In genomic region chr13:20207126-20207525, GRCm38 (mm10) we compare ENCODE assay signal across 12 mouse cellular contexts.
DNase-seq lines count a peak whose midpoint lies in the region; ATAC-seq and TF ChIP-seq lines count a peak whose summit lies in the region.
"Had no signal": no experiment of that assay in that cellular context is flagged by ENCODE, and none has a peak within 500 bp of the region (broad histone marks: within the 10 kb centered on the region; RNA-seq: fewer than 3 reads in every experiment).

No protein-coding gene starts in this region.

- no peak for TF ChIP-seq CTCF in forebrain, postnatal 0 days (IDR thresholded peaks at IDR 0.05; ENCODE audit: low read depth)

- H3K4me2 ChIP-seq in forebrain, postnatal 0 days (ENCODE audit: low read depth) = no peak overlapping the region
- H3K4me2 ChIP-seq in forebrain, embryonic 14.5 days (ENCODE audit: low read length) = no peak overlapping the region
- no peak overlapping the region for H3K4me2 ChIP-seq in liver, embryonic 16.5 days (ENCODE audit: low read depth, low read length)
- H3K4me2 ChIP-seq: hindbrain, embryonic 14.5 days had no signal

- no peaks in the 10 kb centered on the region for H3K9me3 ChIP-seq in forebrain, postnatal 0 days (ENCODE audit: low read length)
- H3K9me3 ChIP-seq in forebrain, embryonic 14.5 days (replicated peaks; ENCODE audit: control insufficient read depth, low read length) = no peaks in the 10 kb centered on the region
- no peaks in the 10 kb centered on the region for H3K9me3 ChIP-seq in liver, embryonic 16.5 days (replicated peaks; ENCODE audit: control insufficient read depth, low read length)

- no peaks in the 10 kb centered on the region for H3K27me3 ChIP-seq in forebrain, postnatal 0 days (ENCODE audit: insufficient read depth, low read length)
- no peaks in the 10 kb centered on the region for H3K27me3 ChIP-seq in forebrain, embryonic 14.5 days (replicated peaks; ENCODE audit: control insufficient read depth, insufficient read depth, low read length)
- no peaks in the 10 kb centered on the region for H3K27me3 ChIP-seq in liver, embryonic 16.5 days (ENCODE audit: control insufficient read depth, insufficient read depth, low read depth, low read length)

- H3K4me1 ChIP-seq in forebrain, postnatal 0 days (ENCODE audit: insufficient read depth) = no peaks in the 10 kb centered on the region
- H3K4me1 ChIP-seq in forebrain, embryonic 14.5 days (ENCODE audit: control insufficient read depth, insufficient read depth, low read length) = no peaks in the 10 kb centered on the region
- no peaks in the 10 kb centered on the region for H3K4me1 ChIP-seq in liver, embryonic 16.5 days (ENCODE audit: control insufficient read depth, low read depth, low read length)

- peak; percentile 48; the same call in 1 of the 2 replicates for ATAC-seq in forebrain, postnatal 0 days
- no peak for ATAC-seq in forebrain, embryonic 14.5 days
- ATAC-seq in liver, embryonic 16.5 days (ENCODE audit: low read depth) = 0 out of 2 replicates have a peak, but pooled peaks have one; percentile 7
- ATAC-seq in common myeloid progenitor, adult 5-6 weeks (replicated peaks; ENCODE audit: low read depth, poor library complexity, severe bottlenecking) = peak; percentile 36

- WGBS in forebrain, postnatal 0 days = 70% methylated on average over 5 of the region's 5 CpGs
- WGBS in forebrain, embryonic 14.5 days = 76% methylated on average over 5 of the region's 5 CpGs
- 60% methylated on average over 5 of the region's 5 CpGs for WGBS in liver, embryonic 16.5 days (ENCODE audit: insufficient replicate concordance)

- no peaks in the 10 kb centered on the region for H3K36me3 ChIP-seq in forebrain, postnatal 0 days (ENCODE audit: insufficient read depth)
- H3K36me3 ChIP-seq in forebrain, embryonic 14.5 days (ENCODE audit: control insufficient read depth, insufficient read depth, low read length) = no peaks in the 10 kb centered on the region
- H3K36me3 ChIP-seq in liver, embryonic 16.5 days (ENCODE audit: control insufficient read depth, insufficient read depth) = no peaks in the 10 kb centered on the region

- no peak for DNase-seq in forebrain, postnatal 0 days
- no peak for DNase-seq in forebrain, embryonic 14.5 days (ENCODE audit: low spot score)
- no peak for DNase-seq in liver
- DNase-seq in telencephalon, adult 2 months (ENCODE audit: low read depth, low spot score) = peak; percentile 55
- DNase-seq in yolk sac, embryonic 10.5 days (ENCODE audit: low spot score) = no peak
- DNase-seq in adrenal gland, postnatal 10 days = no peak
- DNase-seq: adrenal gland, adult 8-10 months; cerebellum, adult 8-10 months; kidney, postnatal 36 days had no signal

- no peak overlapping the region for H3K9ac ChIP-seq in forebrain, postnatal 0 days
- no peak overlapping the region for H3K9ac ChIP-seq in forebrain, embryonic 14.5 days (ENCODE audit: low read length)
- no peak overlapping the region for H3K9ac ChIP-seq in liver, embryonic 16.5 days (ENCODE audit: low read depth, low read length)
- H3K9ac ChIP-seq: hindbrain, embryonic 14.5 days had no signal

- H3K27ac ChIP-seq in forebrain, postnatal 0 days (ENCODE audit: low read depth, low read length) = no peak overlapping the region
- H3K27ac ChIP-seq in forebrain, embryonic 14.5 days (ENCODE audit: low read depth, low read length) = no peak overlapping the region
- H3K27ac ChIP-seq in liver, embryonic 16.5 days (ENCODE audit: low read length) = no peak overlapping the region
- H3K27ac ChIP-seq: hindbrain, embryonic 14.5 days had no signal

- H3K4me3 ChIP-seq in forebrain, postnatal 0 days (ENCODE audit: low read depth, low read length) = no peak overlapping the region
- H3K4me3 ChIP-seq in forebrain, embryonic 14.5 days (ENCODE audit: low read depth, low read length) = no peak overlapping the region
- no peak overlapping the region for H3K4me3 ChIP-seq in liver, embryonic 16.5 days (ENCODE audit: low read depth, low read length)
